Mouse (Mus musculus) hindbrain, embryonic 13.5 days (tissue): ENCODE data around the gene Mcrip2. TPM values are rescaled to one million over a fixed set of nuclear protein-coding genes. Genes with fewer than 3 reads are reported as not detected.
"Not testable (repeated sequence)": the region's sequence is repeated elsewhere in the genome, so short reads cannot be mapped to it uniquely, and the experiment has no call there.

ENCODE experiments used
- ATAC-seq: fragments of 200-750 bp; cut with Nextera tagmentation; 2 replicates; pipeline ENCODE4 v1.8.0; 2017; ENCODE audit warnings: moderate TSS enrichment; ENCODE audit not compliant: low FRiP score
- H3K27ac ChIP-seq: fragments of 300-500 bp; sonication (generic); 2 replicates; pipeline ENCODE4 v1.5.1; 2015; ENCODE audit warnings: inconsistent platforms, mild to moderate bottlenecking, moderate library complexity
- H3K27me3 ChIP-seq: fragments of 300-500 bp; sonication (generic); 2 replicates; pipeline ENCODE4 v1.6.1; 2015; ENCODE audit warnings: mild to moderate bottlenecking, inconsistent platforms
- H3K36me3 ChIP-seq: fragments of 300-500 bp; sonication (generic); 2 replicates; pipeline ENCODE4 v1.6.1; 2015; ENCODE audit warnings: mild to moderate bottlenecking, inconsistent platforms
- H3K4me1 ChIP-seq: fragments of 300-500 bp; sonication (generic); replicated peaks from 2 replicates; pipeline ENCODE4 v1.6.1; 2015; ENCODE audit warnings: inconsistent platforms
- H3K4me2 ChIP-seq: fragments of 300-500 bp; sonication (generic); 2 replicates; pipeline ENCODE4 v1.6.1; 2015; ENCODE audit warnings: inconsistent platforms, mild to moderate bottlenecking, moderate library complexity
- H3K4me3 ChIP-seq: fragments of 300-500 bp; sonication (generic); 2 replicates; pipeline ENCODE4 v1.5.1; 2015; ENCODE audit warnings: mild to moderate bottlenecking, inconsistent platforms
- H3K9ac ChIP-seq: fragments of 300-500 bp; sonication (generic); 2 replicates; pipeline ENCODE4 v1.6.1; 2015; ENCODE audit warnings: mild to moderate bottlenecking, inconsistent platforms
- H3K9me3 ChIP-seq: fragments of 300-500 bp; sonication (generic); 2 replicates; pipeline ENCODE4 v1.6.1; 2016; ENCODE audit warnings: inconsistent platforms
- WGBS: fragments of 180-500 bp; shearing (Covaris S2); methylation state at CpG from one replicate; pipeline ENCODE4 v1.1.7; 2015; 5-methylcytosine and 5-hydroxymethylcytosine counted together
- polyA plus RNA-seq: library from polyadenylated mRNA; unstranded; fragments of >200 nt; fragmentation: Nextera tagmentation; extraction: Ambion mirVana; gene quantifications from 2 replicates; pipeline ENCODE4 v1.2.1, GENCODE M21; 2015

Mcrip2 gene
- polyA plus RNA-seq, 1 experiment from 2014 or later: 11.4 TPM

- Histone ChIP-seq H3K9me3 (no peaks in the 10 kb centered on the region), H3K4me3 (no peak overlapping the region), H3K4me1 (peaks cover 44% of the 10 kb centered on the region), H3K36me3 (peaks cover 44% of the 10 kb centered on the region), H3K9ac (no peak overlapping the region), H3K4me2 (no peak overlapping the region), H3K27ac (no peak overlapping the region), H3K27me3 (no peaks in the 10 kb centered on the region)
- ATAC-seq: no peak
- 39% methylated on average over 4 of the region's 4 CpGs for WGBS
Measured at GRCm38 (mm10) chr17:25879261-25879660, 10.7 kb upstream of the Mcrip2 start.

- 83% methylated on average over 19 of the region's 19 CpGs for WGBS
- Histone ChIP-seq H3K9me3 (no peaks in the 10 kb centered on the region), H3K27me3 (no peaks in the 10 kb centered on the region), H3K4me3 (no peak overlapping the region), H3K27ac (no peak overlapping the region), H3K4me1 (peaks cover 49% of the 10 kb centered on the region), H3K4me2 (no peak overlapping the region), H3K36me3 (peaks cover 38% of the 10 kb centered on the region), H3K9ac (no peak overlapping the region)
- ATAC-seq: no peak
Measured at GRCm38 (mm10) chr17:25878611-25879180, 10.1 kb upstream of the Mcrip2 start.

- H3K4me1 ChIP-seq: peaks cover 50% of the 10 kb centered on the region
- no peak for ATAC-seq
- WGBS: 93% methylated on average over 32 of the region's 32 CpGs
Measured at GRCm38 (mm10) chr17:25877741-25878610, 9.4 kb upstream of the Mcrip2 start.

GRCm38 (mm10) chr17:25877025-25877424 lies 8.5 kb upstream of the Mcrip2 start:
- 93% methylated on average over 3 of the region's 3 CpGs for WGBS
- H3K9ac ChIP-seq: peak overlapping the region; percentile 39; the same call in 1 of the 2 replicates
- peaks cover 50% of the 10 kb centered on the region for H3K4me1 ChIP-seq
- H3K4me2 ChIP-seq: peak overlapping the region; percentile 96
- ATAC-seq: no peak
- H3K27me3 ChIP-seq: no peaks in the 10 kb centered on the region
- H3K27ac ChIP-seq: no peak overlapping the region
- no peaks in the 10 kb centered on the region for H3K9me3 ChIP-seq
- no peak overlapping the region for H3K4me3 ChIP-seq
- peaks cover 22% of the 10 kb centered on the region for H3K36me3 ChIP-seq

More at GRCm38 (mm10) chr17:25877741-25878610, 9.4 kb upstream of the Mcrip2 start:
- Histone ChIP-seq H3K9me3 (no peaks in the 10 kb centered on the region), H3K4me2 (no peak overlapping the region), H3K27ac (no peak overlapping the region), H3K9ac (no peak overlapping the region; the same call in 1 of the 2 replicates), H3K4me3 (no peak overlapping the region), H3K36me3 (peaks cover 31% of the 10 kb centered on the region), H3K27me3 (no peaks in the 10 kb centered on the region)

- H3K4me1 ChIP-seq: peaks cover 46% of the 10 kb centered on the region
- WGBS: 58% methylated on average over 10 of the region's 10 CpGs
- peak overlapping the region; percentile 97 for H3K27ac ChIP-seq
Measured at GRCm38 (mm10) chr17:25876347-25876915, 7.9 kb upstream of the Mcrip2 start.

GRCm38 (mm10) chr17:25875171-25876136 lies 6.9 kb upstream of the Mcrip2 start:
- peak; percentile 93 for ATAC-seq
- peak overlapping the region; percentile 80 for H3K4me3 ChIP-seq
- peak overlapping the region; percentile 96 for H3K4me2 ChIP-seq
- 2% methylated on average over 59 of the region's 59 CpGs for WGBS
- no peaks in the 10 kb centered on the region for H3K27me3 ChIP-seq
- no peaks in the 10 kb centered on the region for H3K9me3 ChIP-seq
- H3K9ac ChIP-seq: peak overlapping the region; percentile 87
- H3K36me3 ChIP-seq: peaks cover 22% of the 10 kb centered on the region
- H3K27ac ChIP-seq: peak overlapping the region; percentile 97
- H3K4me1 ChIP-seq: peaks cover 36% of the 10 kb centered on the region

More at GRCm38 (mm10) chr17:25876347-25876915, 7.9 kb upstream of the Mcrip2 start:
- Histone ChIP-seq H3K4me3 (peak overlapping the region; percentile 80), H3K4me2 (peak overlapping the region; percentile 96), H3K9ac (peak overlapping the region; percentile 87), H3K27me3 (no peaks in the 10 kb centered on the region), H3K36me3 (peaks cover 22% of the 10 kb centered on the region), H3K9me3 (no peaks in the 10 kb centered on the region)
- no peak for ATAC-seq

GRCm38 (mm10) chr17:25874721-25875170 lies 6.2 kb upstream of the Mcrip2 start, which contains the start of gene Mettl26:
Gene Mettl26 (plus strand): TSS chr17:25875074.
- H3K27ac ChIP-seq: peak within 1 kb of the TSS; percentile 97
- under 1% methylated on average over 25 of the region's 25 CpGs for WGBS
- peak within 1 kb of the TSS; percentile 87 for H3K9ac ChIP-seq
- H3K9me3 ChIP-seq: no peaks in the 10 kb centered on the region
- H3K4me1 ChIP-seq: peaks cover 29% of the 10 kb centered on the region
- ATAC-seq: peak; percentile 69
- H3K27me3 ChIP-seq: no peaks in the 10 kb centered on the region
- H3K4me3 ChIP-seq: peak within 1 kb of the TSS; percentile 80
- peaks cover 21% of the 10 kb centered on the region for H3K36me3 ChIP-seq
- H3K4me2 ChIP-seq: peak within 1 kb of the TSS; percentile 96

GRCm38 (mm10) chr17:25874148-25874720 lies 5.7 kb upstream of the Mcrip2 start:
- WGBS: 7% methylated on average over 14 of the region's 14 CpGs
- Histone ChIP-seq H3K36me3 (peaks cover 17% of the 10 kb centered on the region), H3K27me3 (no peaks in the 10 kb centered on the region), H3K9ac (peak overlapping the region; percentile 87), H3K4me2 (peak overlapping the region; percentile 96), H3K4me1 (peaks cover 30% of the 10 kb centered on the region), H3K27ac (peak overlapping the region; percentile 97), H3K9me3 (no peaks in the 10 kb centered on the region), H3K4me3 (peak overlapping the region; percentile 80)
- no peak for ATAC-seq

- WGBS: 79% methylated on average over 11 of the region's 11 CpGs
- Histone ChIP-seq H3K4me2 (peak overlapping the region; percentile 96), H3K27me3 (no peaks in the 10 kb centered on the region), H3K9ac (peak overlapping the region; percentile 87), H3K4me3 (peak overlapping the region; percentile 80), H3K27ac (peak overlapping the region; percentile 97), H3K9me3 (no peaks in the 10 kb centered on the region), H3K4me1 (peaks cover 35% of the 10 kb centered on the region), H3K36me3 (peaks cover 10% of the 10 kb centered on the region)
- no peak for ATAC-seq
Measured at GRCm38 (mm10) chr17:25873405-25874147, 5.0 kb upstream of the Mcrip2 start.

GRCm38 (mm10) chr17:25872676-25873075 lies 4.1 kb upstream of the Mcrip2 start:
- no peak overlapping the region for H3K9ac ChIP-seq
- peaks cover under 1% of the 10 kb centered on the region; the same call in 1 of the 2 replicates for H3K27me3 ChIP-seq
- no peak overlapping the region for H3K4me2 ChIP-seq
- H3K36me3 ChIP-seq: peaks cover 1% of the 10 kb centered on the region
- no peak for ATAC-seq
- H3K4me1 ChIP-seq: peaks cover 39% of the 10 kb centered on the region
- no peak overlapping the region for H3K27ac ChIP-seq
- no peaks in the 10 kb centered on the region for H3K9me3 ChIP-seq
- no peak overlapping the region for H3K4me3 ChIP-seq
- WGBS: 84% methylated on average over 3 of the region's 3 CpGs

- H3K4me1 ChIP-seq: peaks cover 35% of the 10 kb centered on the region
- H3K4me3 ChIP-seq, H3K27me3 ChIP-seq, ATAC-seq, H3K9me3 ChIP-seq, H3K27ac ChIP-seq, H3K4me2 ChIP-seq, H3K36me3 ChIP-seq, H3K9ac ChIP-seq: not testable (repeated sequence)
Measured at GRCm38 (mm10) chr17:25871566-25871965, 3.0 kb upstream of the Mcrip2 start.
